Mouse (Mus musculus) ES-Bruce4 (cell line): Measurements from ENCODE around the gene Elovl6. TPM values are rescaled to one million over a fixed set of nuclear protein-coding genes. Genes with fewer than 3 reads are reported as not detected.

Source experiments
- H3K27ac ChIP-seq: 2 replicates; pipeline ENCODE4 v1.5.1; 2012; ENCODE audit warnings: low read length, inconsistent platforms; ENCODE audit not compliant: insufficient read depth
- H3K27me3 ChIP-seq: 2 replicates; pipeline ENCODE4 v1.6.1; 2012; ENCODE audit warnings: mild to moderate bottlenecking, low read length, inconsistent platforms; ENCODE audit not compliant: control insufficient read depth, poor library complexity, insufficient read depth, severe bottlenecking
- H3K36me3 ChIP-seq: 2 replicates; pipeline ENCODE4 v1.6.1; 2012; ENCODE audit warnings: inconsistent platforms, mild to moderate bottlenecking, low read length, moderate library complexity; ENCODE audit not compliant: control insufficient read depth, poor library complexity, insufficient read depth, severe bottlenecking
- H3K4me1 ChIP-seq: one replicate; pipeline ENCODE4 v1.8.1; 2011; ENCODE audit warnings: low read length; ENCODE audit not compliant: control insufficient read depth, insufficient read depth
- H3K4me3 ChIP-seq: 2 replicates; pipeline ENCODE4 v1.5.1; 2011; ENCODE audit warnings: low read depth, mild to moderate bottlenecking, low read length
- H3K9ac ChIP-seq: 2 replicates; pipeline ENCODE4 v1.6.1; 2012; ENCODE audit warnings: low read depth, mild to moderate bottlenecking, inconsistent platforms; ENCODE audit not compliant: poor library complexity, severe bottlenecking
- H3K9me3 ChIP-seq: replicated peaks from 2 replicates; pipeline ENCODE4 v1.6.1; 2012; ENCODE audit warnings: mild to moderate bottlenecking, low read length, inconsistent platforms; ENCODE audit not compliant: control insufficient read depth, poor library complexity, insufficient read depth, severe bottlenecking
- CTCF ChIP-seq: IDR thresholded peaks from one replicate; pipeline ENCODE4 v1.8.1; 2011; ENCODE audit warnings: low read depth, low read length
- EP300 ChIP-seq: IDR thresholded peaks from 2 replicates; pipeline ENCODE4 v1.6.1; 2011; ENCODE audit warnings: low read depth, low read length; ENCODE audit not compliant: insufficient read depth
- POLR2A ChIP-seq: IDR thresholded peaks from one replicate; pipeline ENCODE4 v1.8.1; 2011; ENCODE audit warnings: low read length; ENCODE audit not compliant: insufficient read depth
- polyA plus RNA-seq: library from polyadenylated mRNA; stranded (reverse); fragments of >200 nt; gene quantifications from 2 replicates; pipeline ENCODE4 v1.2.4, GENCODE M21; 2011; ENCODE audit warnings: low read depth; ENCODE audit not compliant: missing spikeins, insufficient read depth, insufficient read length

The Elovl6 gene
- polyA plus RNA-seq, 1 experiment, result 124 TPM

- Histone ChIP-seq H3K9ac (no peak overlapping the region), H3K9me3 (no peaks in the 10 kb centered on the region), H3K27ac (no peak overlapping the region), H3K4me3 (no peak overlapping the region), H3K4me1 (peaks cover 8% of the 10 kb centered on the region), H3K27me3 (no peaks in the 10 kb centered on the region), H3K36me3 (peaks cover 6% of the 10 kb centered on the region; the same call in 1 of the 2 replicates)
- TF ChIP-seq EP300 (no peak), POLR2A (no peak), CTCF (no peak)
These were observed 57.5 kb downstream of the Elovl6 start for GRCm38 (mm10) chr3:129589705-129590104.

DNA sequence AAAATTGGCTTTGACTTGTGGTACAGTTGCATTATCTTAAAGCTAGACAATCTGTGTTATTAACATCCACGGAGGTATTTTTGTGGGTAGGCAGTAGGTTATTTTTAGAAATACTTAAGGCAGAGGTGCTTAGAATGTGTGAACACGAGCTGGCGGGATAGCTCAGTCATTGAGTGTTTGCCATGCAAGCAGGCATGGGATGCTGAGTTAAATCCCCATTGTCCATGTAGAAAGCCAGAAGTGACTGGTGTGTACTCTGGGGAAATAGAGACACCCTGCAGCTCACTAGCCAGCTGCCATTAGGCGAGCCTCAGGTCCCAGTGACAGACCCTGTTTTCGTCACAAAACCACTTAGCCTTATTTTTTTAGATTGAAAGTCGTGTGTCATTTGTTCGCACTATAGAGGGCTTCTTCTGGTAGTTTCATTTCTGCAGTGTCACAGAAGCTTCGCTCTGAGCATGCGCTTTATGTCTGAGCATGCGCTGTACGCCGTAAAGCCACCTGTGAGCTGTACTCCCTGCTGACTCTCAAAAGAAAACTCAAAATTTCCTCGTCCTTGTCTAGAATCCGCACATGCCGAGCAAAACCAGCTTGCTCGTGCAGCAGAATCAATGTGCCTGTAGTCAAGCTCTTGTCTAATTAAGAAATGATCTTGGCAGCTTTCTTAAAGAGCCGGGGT lies 58.5 kb downstream of the Elovl6 start:
- no peak overlapping the region for H3K27ac ChIP-seq
- H3K36me3 ChIP-seq, result peaks cover 6% of the 10 kb centered on the region; the same call in 1 of the 2 replicates
- H3K9ac ChIP-seq, result no peak overlapping the region

GRCm38 (mm10) chr3:129591251-129591650 lies 59.1 kb downstream of the Elovl6 start:
- H3K36me3 ChIP-seq, result peaks cover 10% of the 10 kb centered on the region; the same call in 1 of the 2 replicates
- no peak overlapping the region for H3K27ac ChIP-seq
- H3K4me3 ChIP-seq, result no peak overlapping the region
- TF ChIP-seq POLR2A (no peak), EP300 (no peak), CTCF (no peak)
- H3K9me3 ChIP-seq, result no peaks in the 10 kb centered on the region
- H3K9ac ChIP-seq, result no peak overlapping the region
- peaks cover 7% of the 10 kb centered on the region for H3K4me1 ChIP-seq
- no peaks in the 10 kb centered on the region for H3K27me3 ChIP-seq

More for the DNA sequence above, 58.5 kb downstream of the Elovl6 start:
- Histone ChIP-seq H3K4me3 (no peak overlapping the region), H3K4me1 (peaks cover 7% of the 10 kb centered on the region), H3K27me3 (no peaks in the 10 kb centered on the region), H3K9me3 (no peaks in the 10 kb centered on the region)
- TF ChIP-seq CTCF (no peak), EP300 (no peak), POLR2A (no peak)

- H3K9ac ChIP-seq, result no peak overlapping the region
- no peak overlapping the region for H3K27ac ChIP-seq
- H3K4me1 ChIP-seq, result peaks cover 7% of the 10 kb centered on the region
- peaks cover 11% of the 10 kb centered on the region; the same call in 1 of the 2 replicates for H3K36me3 ChIP-seq
- H3K9me3 ChIP-seq, result no peaks in the 10 kb centered on the region
- H3K4me3 ChIP-seq, result no peak overlapping the region
- TF ChIP-seq POLR2A (no peak), EP300 (no peak), CTCF (no peak)
- H3K27me3 ChIP-seq, result no peaks in the 10 kb centered on the region
These were observed 59.6 kb downstream of the Elovl6 start for GRCm38 (mm10) chr3:129591761-129592160.

GRCm38 (mm10) chr3:129593001-129593400 lies 60.8 kb downstream of the Elovl6 start:
- H3K36me3 ChIP-seq, result 0 out of 2 replicates have a peak, but pooled peaks cover 8% of the 10 kb centered on the region
- H3K4me1 ChIP-seq, result peaks cover 7% of the 10 kb centered on the region
- H3K9ac ChIP-seq, result no peak overlapping the region
- no peak for TF ChIP-seq CTCF
- TF ChIP-seq POLR2A, result no peak
- TF ChIP-seq EP300, result no peak
- H3K9me3 ChIP-seq, result no peaks in the 10 kb centered on the region
- H3K4me3 ChIP-seq, result no peak overlapping the region
- no peaks in the 10 kb centered on the region for H3K27me3 ChIP-seq
- H3K27ac ChIP-seq, result no peak overlapping the region

GRCm38 (mm10) chr3:129593735-129594134 lies 61.6 kb downstream of the Elovl6 start:
- no peak for TF ChIP-seq EP300
- no peak for TF ChIP-seq POLR2A
- TF ChIP-seq CTCF, result no peak
- Histone ChIP-seq H3K9me3 (no peaks in the 10 kb centered on the region), H3K4me3 (no peak overlapping the region), H3K36me3 (peaks cover 7% of the 10 kb centered on the region; the same call in 1 of the 2 replicates), H3K4me1 (peaks cover 7% of the 10 kb centered on the region), H3K27ac (no peak overlapping the region), H3K27me3 (no peaks in the 10 kb centered on the region), H3K9ac (no peak overlapping the region)
